ENCODE assay signal across 10 mouse cellular contexts in genomic region chr10:70901193-70901875, GRCm38 (mm10).
DNase-seq lines count a peak whose midpoint lies in the region.
"Had no signal": no experiment of that assay in that cellular context is flagged by ENCODE, and none has a peak within 500 bp of the region (broad histone marks: within the 10 kb centered on the region; RNA-seq: fewer than 3 reads in every experiment).

No protein-coding gene starts in this region.

- DNase-seq in layer of hippocampus, adult 11-12 months (ENCODE audit: low spot score), result peak; percentile 32
- DNase-seq in layer of hippocampus, postnatal 25 days (ENCODE audit: extremely low spot score in 1 of 2, low spot score in 1 of 2), result no peak
- DNase-seq in frontal cortex, postnatal 36 days (ENCODE audit: low spot score in 2 of 2), result peak; percentile 26 to 31
- DNase-seq in left cerebral cortex, postnatal 36 days (ENCODE audit: low spot score in 2 of 2), result peak; percentile 16 to 19
- peak; percentile 11 for DNase-seq in right cerebral cortex, postnatal 4 days
- no peak for DNase-seq in gastrocnemius, postnatal 4 days (ENCODE audit: low spot score in 2 of 2)
- DNase-seq in kidney, postnatal 14 days, result no peak
- DNase-seq in gastrocnemius, postnatal 14 days, result no peak
- DNase-seq: heart, adult 11 months; kidney, postnatal 4 days had no signal

- intact Hi-C loops in left cerebral cortex, postnatal 36 days (cut with DNase I), result no loop called here
- intact Hi-C loops in gastrocnemius, postnatal 14 days (cut with DNase I; ENCODE audit: low total_unique reads), result no loop called here

Comparison
In these comparisons a context has a peak if more than half of its experiments do, and no peak if none do; other contexts are left out.
1. DNase-seq: peak in layer of hippocampus, adult 11-12 months (single experiment), frontal cortex, postnatal 36 days (2 of 2), left cerebral cortex, postnatal 36 days (2 of 2) and right cerebral cortex, postnatal 4 days (single experiment); none in layer of hippocampus, postnatal 25 days (0 of 2), gastrocnemius, postnatal 4 days (0 of 2), kidney, postnatal 14 days (single experiment) and gastrocnemius, postnatal 14 days (single experiment).